Mouse (Mus musculus) heart, embryonic 13.5 days (tissue): Measurements from ENCODE around the gene Fabp3. TPM values are rescaled to one million over a fixed set of nuclear protein-coding genes. Genes with fewer than 3 reads are reported as not detected.

Source experiments
- ATAC-seq: fragments of 200-750 bp; cut with Nextera tagmentation; 2 replicates; pipeline ENCODE4 v1.8.0; 2017; ENCODE audit warnings: moderate TSS enrichment; ENCODE audit not compliant: insufficient number of reproducible peaks, low FRiP score, low TSS enrichment; ENCODE audit errors: extremely low read depth
- H3K27ac ChIP-seq: fragments of 300-500 bp; sonication (generic); replicated peaks from 2 replicates; pipeline ENCODE4 v1.5.1; 2015; ENCODE audit warnings: moderate library complexity, mild to moderate bottlenecking, inconsistent platforms
- H3K27me3 ChIP-seq: fragments of 300-500 bp; sonication (generic); replicated peaks from 2 replicates; pipeline ENCODE4 v1.6.1; 2015; ENCODE audit warnings: mild to moderate bottlenecking, inconsistent platforms
- H3K36me3 ChIP-seq: fragments of 300-500 bp; sonication (generic); 2 replicates; pipeline ENCODE4 v1.6.1; 2015; ENCODE audit warnings: mild to moderate bottlenecking, inconsistent platforms
- H3K4me1 ChIP-seq: fragments of 300-500 bp; sonication (generic); 2 replicates; pipeline ENCODE4 v1.6.1; 2015; ENCODE audit warnings: inconsistent platforms
- H3K4me2 ChIP-seq: fragments of 300-500 bp; sonication (generic); 2 replicates; pipeline ENCODE4 v1.6.1; 2015; ENCODE audit warnings: inconsistent platforms, mild to moderate bottlenecking, moderate library complexity
- H3K4me3 ChIP-seq: fragments of 300-500 bp; sonication (generic); 2 replicates; pipeline ENCODE4 v1.5.1; 2015; ENCODE audit warnings: moderate library complexity, mild to moderate bottlenecking, inconsistent platforms
- H3K9ac ChIP-seq: fragments of 300-500 bp; sonication (generic); 2 replicates; pipeline ENCODE4 v1.6.1; 2015; ENCODE audit warnings: inconsistent platforms, mild to moderate bottlenecking, moderate library complexity
- H3K9me3 ChIP-seq: fragments of 300-500 bp; sonication (generic); 2 replicates; pipeline ENCODE4 v1.6.1; 2016; ENCODE audit warnings: inconsistent platforms
- WGBS: fragments of 180-500 bp; shearing (Covaris S2); methylation state at CpG from one replicate; pipeline ENCODE4 v1.1.7; 2015; ENCODE audit warnings: mixed read lengths; 5-methylcytosine and 5-hydroxymethylcytosine counted together
- polyA plus RNA-seq: library from polyadenylated mRNA; unstranded; fragments of >200 nt; fragmentation: Nextera tagmentation; extraction: Ambion mirVana; gene quantifications from 2 replicates; pipeline ENCODE4 v1.2.1, GENCODE M21; 2015

The Fabp3 gene
- polyA plus RNA-seq = 961 and 1,090 TPM in 2 replicates

DNA sequence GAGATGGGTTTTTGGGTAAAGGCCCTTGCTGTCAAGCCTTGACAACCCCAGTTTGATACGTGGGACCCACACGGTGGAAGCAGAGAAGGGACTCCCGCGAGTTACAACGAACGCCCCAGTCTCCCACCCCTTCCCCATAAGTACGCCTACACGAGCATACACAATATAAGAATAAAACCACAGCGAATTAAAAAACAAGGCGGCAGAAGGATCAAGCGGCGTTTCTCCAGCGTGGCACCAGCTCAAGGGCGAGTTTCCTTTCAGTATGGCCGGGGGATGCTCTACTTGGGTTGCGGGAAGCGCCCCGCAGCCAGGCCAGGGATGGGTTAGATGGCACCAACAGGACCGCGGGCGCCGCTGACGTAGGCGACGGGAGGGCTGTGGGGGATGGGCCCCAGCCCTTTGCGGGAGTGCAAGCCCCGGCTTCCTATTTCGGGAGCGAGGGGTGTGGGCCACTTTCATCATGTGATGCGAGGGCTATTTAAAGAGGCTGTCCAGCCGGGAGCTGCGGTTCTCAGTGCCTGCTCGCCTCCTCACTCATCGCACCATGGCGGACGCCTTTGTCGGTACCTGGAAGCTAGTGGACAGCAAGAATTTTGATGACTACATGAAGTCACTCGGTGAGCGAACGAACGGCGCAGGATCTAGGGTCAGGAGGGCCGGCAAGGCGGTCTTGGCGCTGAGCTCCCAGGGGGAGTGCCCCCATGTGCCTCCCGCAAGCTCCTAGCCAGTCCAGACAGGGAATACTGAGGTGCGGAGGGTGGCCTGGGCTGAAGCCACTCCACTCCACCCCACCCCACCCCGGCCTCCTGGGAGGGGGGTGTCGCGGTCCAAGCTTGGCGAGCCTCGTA is at the start of gene Fabp3, which contains the start of gene Gm10570:
Fabp3 (plus strand) TSS at position 365 of the 851 bp plus-strand sequence.
Gm10570 (minus strand) TSS at position 444 of the 851 bp plus-strand sequence.
- under 1% methylated on average over 52 of the region's 52 CpGs for WGBS
- Histone ChIP-seq H3K9ac (peak within 1 kb of the TSS; percentile 94), H3K4me2 (peak within 1 kb of the TSS; percentile 80), H3K9me3 (no peaks in the 10 kb centered on the region), H3K4me1 (peaks cover 65% of the 10 kb centered on the region), H3K4me3 (peak within 1 kb of the TSS; percentile 71), H3K27me3 (peaks cover 47% of the 10 kb centered on the region), H3K27ac (peak within 1 kb of the TSS; percentile 96), H3K36me3 (peaks cover 17% of the 10 kb centered on the region)
- ATAC-seq = peak; percentile 34; the same call in 1 of the 2 replicates

DNA sequence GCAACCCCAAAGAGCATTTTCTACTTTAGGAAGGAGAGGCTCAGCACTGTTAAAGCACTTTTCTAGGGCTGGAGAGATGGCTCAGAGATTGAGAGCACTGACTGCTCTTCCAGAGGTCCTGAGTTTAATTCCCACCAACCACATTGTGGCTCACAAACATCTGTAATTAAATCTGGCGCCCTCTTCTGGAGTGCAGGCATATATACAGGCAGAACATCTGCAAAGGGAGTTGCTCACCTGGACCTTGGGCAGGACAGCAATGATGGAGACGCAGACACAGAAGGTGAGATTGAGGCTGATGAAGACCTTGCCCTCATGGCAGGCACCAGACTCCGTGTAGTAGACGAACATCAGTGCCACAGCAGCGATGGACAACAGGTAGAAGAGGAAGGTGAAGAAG is 48.0 kb upstream of the Fabp3 start:
- no peaks in the 10 kb centered on the region for H3K9me3 ChIP-seq
- no peak for ATAC-seq
- H3K27me3 ChIP-seq = peaks cover 39% of the 10 kb centered on the region
- no peaks in the 10 kb centered on the region for H3K4me1 ChIP-seq
- no peak overlapping the region for H3K9ac ChIP-seq
- no peak overlapping the region for H3K4me3 ChIP-seq
- H3K27ac ChIP-seq = no peak overlapping the region
- H3K36me3 ChIP-seq = no peaks in the 10 kb centered on the region
- H3K4me2 ChIP-seq = no peak overlapping the region
- 29% methylated on average over 5 of the region's 5 CpGs for WGBS

DNA sequence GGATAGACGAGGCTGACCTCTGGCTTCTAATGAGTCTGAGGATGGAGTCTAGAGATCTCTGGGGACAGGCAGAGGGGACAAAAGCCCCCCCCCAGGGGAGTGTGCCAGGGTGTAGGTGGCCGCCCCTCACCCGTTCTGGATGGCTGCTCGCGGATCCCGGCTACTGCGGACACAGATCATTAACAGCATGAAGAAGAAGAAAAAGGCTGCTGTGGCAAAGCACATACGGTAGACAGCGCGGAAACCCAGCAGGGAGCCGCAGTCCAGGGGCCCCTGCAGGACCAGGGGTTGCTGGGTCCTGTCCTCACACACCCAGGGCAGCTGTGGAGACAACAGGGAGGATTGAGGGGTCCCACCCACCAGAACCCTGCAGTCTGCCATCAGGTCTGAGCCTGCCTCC is 44.3 kb upstream of the Fabp3 start:
- Histone ChIP-seq H3K27me3 (peaks cover 48% of the 10 kb centered on the region), H3K27ac (no peak overlapping the region), H3K9ac (peak overlapping the region; percentile 28; the same call in 1 of the 2 replicates), H3K9me3 (no peaks in the 10 kb centered on the region), H3K36me3 (no peaks in the 10 kb centered on the region), H3K4me1 (peaks cover 7% of the 10 kb centered on the region; the same call in 1 of the 2 replicates), H3K4me3 (no peak overlapping the region), H3K4me2 (no peak overlapping the region)
- ATAC-seq = no peak
- WGBS = 33% methylated on average over 11 of the region's 11 CpGs

DNA sequence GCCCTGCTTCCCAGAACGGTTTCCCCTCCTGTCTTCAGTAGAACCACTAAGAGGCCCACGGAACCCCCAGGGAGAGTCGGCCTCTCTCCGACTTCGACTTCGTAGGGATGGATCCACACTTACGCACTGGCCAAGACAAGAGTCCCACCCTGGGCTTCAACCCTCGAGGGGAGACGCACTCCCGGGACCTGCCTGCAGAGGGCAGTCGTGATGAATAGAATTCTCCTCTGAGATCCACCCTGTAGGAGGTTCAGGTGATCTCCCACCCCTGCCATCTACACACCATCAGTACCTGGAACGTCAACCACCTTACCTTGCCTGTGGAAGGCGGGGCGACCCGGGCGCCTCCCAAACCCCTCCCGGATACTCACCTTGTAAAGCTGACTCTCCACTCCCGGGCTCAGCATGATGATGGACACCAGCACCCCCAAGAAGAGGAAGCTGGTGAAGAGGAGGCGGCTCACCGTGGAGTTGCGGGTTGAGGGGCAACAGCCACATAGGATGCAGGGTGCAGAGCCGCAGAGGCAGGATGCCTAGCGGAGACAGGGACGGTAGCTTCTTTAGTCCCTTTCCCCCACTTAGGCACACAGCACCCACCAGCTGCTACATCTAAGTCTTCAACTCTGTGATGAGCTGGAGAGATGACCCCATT is 43.6 kb upstream of the Fabp3 start:
- Histone ChIP-seq H3K4me3 (no peak overlapping the region), H3K27me3 (peaks cover 51% of the 10 kb centered on the region), H3K9ac (0 out of 2 replicates have a peak overlapping the region, but pooled peaks have one; percentile 28), H3K9me3 (no peaks in the 10 kb centered on the region), H3K4me2 (no peak overlapping the region), H3K36me3 (no peaks in the 10 kb centered on the region), H3K27ac (no peak overlapping the region), H3K4me1 (peaks cover 7% of the 10 kb centered on the region; the same call in 1 of the 2 replicates)
- WGBS = 18% methylated on average over 24 of the region's 24 CpGs
- ATAC-seq = no peak

DNA sequence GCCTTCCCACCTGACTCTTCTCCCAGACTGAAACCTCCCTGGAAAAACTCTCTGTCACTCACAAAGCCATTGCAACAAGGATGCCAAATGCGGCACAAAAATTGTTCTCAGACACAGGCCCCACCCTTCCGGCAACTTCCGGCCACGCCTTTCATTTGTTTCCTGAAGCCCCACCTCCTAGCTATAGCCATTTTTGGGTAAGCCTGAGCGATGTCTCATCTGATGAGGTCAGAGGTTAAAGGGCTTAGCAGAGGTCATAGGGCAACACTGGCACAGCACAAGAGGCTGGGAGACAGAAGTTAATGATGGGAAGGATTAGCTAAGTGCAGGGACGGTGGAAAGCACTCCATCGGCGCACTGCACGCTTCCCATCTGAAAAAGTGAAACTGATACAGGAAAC is 41.8 kb upstream of the Fabp3 start:
- no peak for ATAC-seq
- Histone ChIP-seq H3K27me3 (peaks cover 57% of the 10 kb centered on the region), H3K27ac (no peak overlapping the region), H3K4me1 (peaks cover 7% of the 10 kb centered on the region; the same call in 1 of the 2 replicates), H3K9ac (no peak overlapping the region), H3K4me2 (no peak overlapping the region), H3K9me3 (no peaks in the 10 kb centered on the region), H3K4me3 (no peak overlapping the region), H3K36me3 (no peaks in the 10 kb centered on the region)
- 60% methylated on average over 9 of the region's 9 CpGs for WGBS

DNA sequence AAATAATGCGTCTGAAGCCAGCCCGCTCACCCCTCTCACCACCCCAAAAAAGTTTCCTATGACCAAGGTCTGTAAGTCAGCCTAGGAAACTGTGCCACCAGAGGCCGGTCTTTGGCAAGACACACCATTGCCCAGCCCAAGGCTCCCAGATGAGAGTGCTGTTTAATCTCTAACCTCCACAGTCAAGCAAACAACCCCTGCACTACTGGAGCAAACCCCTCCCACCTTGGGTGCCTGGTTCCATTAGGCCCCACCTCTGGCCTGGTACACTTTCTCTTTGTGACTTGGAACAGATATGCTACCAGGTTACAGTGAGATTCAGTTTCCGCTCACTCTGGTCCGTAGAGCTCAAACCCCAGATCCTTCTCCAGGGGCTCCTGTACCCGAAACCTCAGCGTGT is 41.3 kb upstream of the Fabp3 start:
- Histone ChIP-seq H3K4me2 (no peak overlapping the region), H3K36me3 (no peaks in the 10 kb centered on the region), H3K27ac (no peak overlapping the region), H3K9ac (no peak overlapping the region), H3K27me3 (peaks cover 61% of the 10 kb centered on the region), H3K4me3 (no peak overlapping the region), H3K9me3 (no peaks in the 10 kb centered on the region), H3K4me1 (peaks cover 7% of the 10 kb centered on the region; the same call in 1 of the 2 replicates)
- no peak for ATAC-seq
- 76% methylated on average over 7 of the region's 7 CpGs for WGBS

DNA sequence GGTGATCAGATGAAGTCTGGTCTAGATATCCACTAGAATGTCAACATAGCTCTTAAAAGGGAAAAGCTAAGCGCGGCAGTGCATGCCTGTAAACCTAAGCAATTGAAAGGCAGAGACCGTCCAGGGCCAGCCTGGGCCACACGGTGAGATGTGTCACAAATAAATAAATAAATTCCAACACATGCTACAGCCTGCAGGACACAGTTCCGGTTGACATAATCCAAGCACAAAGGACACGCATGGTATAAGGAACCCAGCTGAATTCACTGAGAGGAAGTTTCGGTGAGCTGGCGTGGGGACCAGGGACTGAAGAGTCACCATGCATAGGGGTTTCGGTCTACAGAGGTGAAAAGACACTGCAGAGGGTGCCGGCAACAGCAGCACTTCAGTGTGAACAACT is 39.7 kb upstream of the Fabp3 start:
- Histone ChIP-seq H3K4me2 (no peak overlapping the region), H3K9ac (no peak overlapping the region), H3K36me3 (no peaks in the 10 kb centered on the region), H3K27me3 (peaks cover 67% of the 10 kb centered on the region), H3K4me1 (peaks cover 12% of the 10 kb centered on the region), H3K27ac (no peak overlapping the region), H3K9me3 (no peaks in the 10 kb centered on the region), H3K4me3 (no peak overlapping the region)
- no peak for ATAC-seq
- 87% methylated on average over 10 of the region's 10 CpGs for WGBS

DNA sequence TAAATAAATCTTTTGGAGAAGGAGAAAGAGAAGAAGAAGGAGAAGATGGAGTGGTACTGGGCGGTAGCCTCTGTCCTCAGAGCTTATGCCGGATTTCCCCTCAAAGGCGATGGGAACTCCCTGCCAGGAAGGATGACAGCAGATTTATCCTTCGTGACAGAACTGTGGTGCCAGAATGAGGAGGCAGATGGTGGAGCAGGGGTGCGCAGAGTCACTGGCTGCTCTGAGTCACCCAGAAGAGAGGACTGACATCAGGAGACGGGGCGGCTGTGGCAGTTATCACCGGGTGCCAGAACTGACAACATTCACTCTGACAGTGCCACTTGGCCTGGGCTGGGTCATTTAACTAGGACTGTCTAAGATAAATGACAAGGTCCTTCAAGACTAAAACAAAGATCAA is 38.3 kb upstream of the Fabp3 start:
- Histone ChIP-seq H3K4me2 (no peak overlapping the region), H3K9ac (no peak overlapping the region), H3K4me1 (peaks cover 26% of the 10 kb centered on the region), H3K9me3 (no peaks in the 10 kb centered on the region), H3K4me3 (no peak overlapping the region), H3K36me3 (no peaks in the 10 kb centered on the region), H3K27me3 (peaks cover 68% of the 10 kb centered on the region), H3K27ac (no peak overlapping the region)
- no peak for ATAC-seq
- 63% methylated on average over 8 of the region's 8 CpGs for WGBS

DNA sequence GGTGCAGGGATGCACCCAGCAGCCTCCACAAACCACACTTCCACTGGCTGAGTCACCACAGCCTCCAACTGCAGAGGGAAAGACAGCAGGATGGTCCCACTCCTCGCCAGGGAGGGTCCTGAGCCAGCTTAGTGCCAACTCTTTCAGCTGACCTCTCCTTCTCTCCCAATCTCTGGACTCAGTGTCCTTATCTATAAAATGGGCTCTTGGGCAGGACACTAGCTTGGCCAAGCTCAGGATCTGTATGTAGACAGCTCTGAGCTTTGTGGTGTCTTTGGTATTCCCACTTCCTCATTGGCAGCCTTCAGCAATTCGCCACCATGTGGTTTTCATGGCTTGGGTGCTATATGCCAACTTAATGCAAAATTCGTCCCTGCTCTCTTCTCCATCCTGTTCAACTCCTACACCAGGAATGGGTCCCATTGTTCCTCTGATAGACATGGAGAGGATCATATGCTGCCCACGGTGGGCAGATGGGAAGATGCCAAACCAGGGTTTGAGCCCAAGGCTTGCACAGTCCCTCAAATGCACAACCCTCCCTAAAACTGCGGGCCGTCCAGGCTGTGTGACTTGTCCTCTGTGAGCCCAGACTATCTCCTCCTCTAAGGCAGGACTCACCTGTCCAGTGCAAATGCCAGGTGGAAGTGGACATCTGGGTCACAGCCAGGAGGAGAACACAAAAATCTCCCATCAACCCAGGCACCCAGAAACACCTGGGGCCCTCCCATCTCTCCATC is 37.6 kb upstream of the Fabp3 start:
- no peak overlapping the region for H3K27ac ChIP-seq
- no peak overlapping the region for H3K4me3 ChIP-seq
- H3K4me1 ChIP-seq = peaks cover 30% of the 10 kb centered on the region
- no peaks in the 10 kb centered on the region for H3K36me3 ChIP-seq
- WGBS = 71% methylated on average over 6 of the region's 6 CpGs
- H3K4me2 ChIP-seq = no peak overlapping the region
- no peak for ATAC-seq
- H3K9ac ChIP-seq = no peak overlapping the region
- peaks cover 68% of the 10 kb centered on the region for H3K27me3 ChIP-seq
- H3K9me3 ChIP-seq = no peaks in the 10 kb centered on the region

DNA sequence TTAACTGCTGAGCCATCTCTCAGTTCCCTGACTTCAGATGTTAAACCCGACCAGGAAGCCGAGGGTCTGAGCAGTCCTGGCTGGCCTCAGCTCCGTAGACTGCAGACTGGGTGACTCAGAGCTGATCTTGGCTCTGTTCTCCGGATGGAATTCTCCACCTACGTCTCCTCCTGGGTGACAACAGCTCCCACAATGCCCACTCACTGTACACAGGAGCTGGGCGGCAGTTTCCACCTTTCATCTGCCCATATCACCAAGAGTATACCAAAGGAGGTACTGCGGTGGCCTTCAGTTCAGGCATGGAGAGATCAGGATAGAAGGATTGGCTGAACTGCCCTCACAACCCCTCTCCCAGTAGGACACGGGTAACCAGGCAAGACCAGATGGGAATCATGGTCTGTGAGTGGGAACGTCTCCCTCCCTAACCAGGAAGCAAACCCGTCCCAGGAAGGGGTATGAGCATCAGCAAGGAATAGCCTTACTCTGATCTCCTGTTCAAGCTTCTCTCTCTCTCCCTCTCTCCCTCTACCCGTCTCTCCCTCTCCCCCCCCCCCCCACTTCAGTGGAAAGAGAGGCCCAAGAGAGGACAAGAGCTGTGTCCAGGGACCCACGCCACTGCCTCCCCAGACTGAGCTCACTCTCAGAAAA is 34.6 kb upstream of the Fabp3 start:
- Histone ChIP-seq H3K4me3 (peak overlapping the region; percentile 66), H3K9ac (peak overlapping the region; percentile 83), H3K4me2 (peak overlapping the region; percentile 94), H3K4me1 (peaks cover 23% of the 10 kb centered on the region), H3K27ac (peak overlapping the region; percentile 63), H3K27me3 (peaks cover 95% of the 10 kb centered on the region), H3K9me3 (no peaks in the 10 kb centered on the region), H3K36me3 (no peaks in the 10 kb centered on the region)
- ATAC-seq = peak; percentile 21; the same call in 1 of the 2 replicates
- 11% methylated on average over 11 of the region's 12 CpGs for whole genome bisulfite sequencing
